Mouse (Mus musculus) forebrain, embryonic 11.5 days (tissue): ENCODE results near the gene Rab35. TPM values are rescaled to one million over a fixed set of nuclear protein-coding genes. Genes with fewer than 3 reads are reported as not detected.

Experiments used
- ATAC-seq: fragments of 200-750 bp; cut with Nextera tagmentation; replicated peaks from 2 replicates; pipeline ENCODE4 v1.8.0; 2017; ENCODE audit warnings: moderate TSS enrichment; ENCODE audit not compliant: low FRiP score
- DNase-seq: peaks from one replicate; pipeline ENCODE4 v3.0.0-alpha.2; 2017; ENCODE audit warnings: low spot score
- H3K27ac ChIP-seq: fragments of 300-500 bp; sonication (generic); 2 replicates; pipeline ENCODE4 v1.5.1; 2014; ENCODE audit warnings: low read depth, low read length
- H3K27me3 ChIP-seq: fragments of 300-500 bp; sonication (generic); 2 replicates; pipeline ENCODE4 v1.6.1; 2014; ENCODE audit warnings: mild to moderate bottlenecking, low read length, mixed read lengths; ENCODE audit not compliant: control insufficient read depth, insufficient read depth
- H3K36me3 ChIP-seq: fragments of 300-500 bp; sonication (generic); 2 replicates; pipeline ENCODE4 v1.6.1; 2014; ENCODE audit warnings: mild to moderate bottlenecking, low read length, moderate library complexity, mixed read lengths; ENCODE audit not compliant: control insufficient read depth, insufficient read depth
- H3K4me1 ChIP-seq: fragments of 300-500 bp; sonication (generic); replicated peaks from 2 replicates; pipeline ENCODE4 v1.6.1; 2014; ENCODE audit warnings: low read length, mixed read lengths; ENCODE audit not compliant: control insufficient read depth, insufficient read depth
- H3K4me2 ChIP-seq: fragments of 300-500 bp; sonication (generic); 2 replicates; pipeline ENCODE4 v1.6.1; 2014; ENCODE audit warnings: low read depth, mild to moderate bottlenecking, low read length, moderate library complexity, mixed read lengths; ENCODE audit not compliant: severe bottlenecking
- H3K4me3 ChIP-seq: fragments of 300-500 bp; sonication (generic); 2 replicates; pipeline ENCODE4 v1.5.1; 2014; ENCODE audit warnings: low read depth, low read length
- H3K9ac ChIP-seq: fragments of 300-500 bp; sonication (generic); 2 replicates; pipeline ENCODE4 v1.6.1; 2014; ENCODE audit warnings: low read length
- H3K9me3 ChIP-seq: fragments of 300-500 bp; sonication (generic); 2 replicates; pipeline ENCODE4 v1.6.1; 2016; ENCODE audit warnings: low read length, mixed read lengths; ENCODE audit not compliant: control insufficient read depth
- WGBS: fragments of 180-500 bp; shearing (Covaris S2); extraction: QIAGEN DNeasy Blood & Tissue Kit; methylation state at CpG from one replicate; pipeline ENCODE4 v1.1.7; 2014; 5-methylcytosine and 5-hydroxymethylcytosine counted together
- microRNA-seq: library from miRNA; unstranded; fragments of <30 nt; microRNA quantifications from one replicate; pipeline ENCODE4, GENCODE M21; 2016; ENCODE audit not compliant: insufficient number of aligned reads
- polyA plus RNA-seq: library from polyadenylated mRNA; unstranded; fragments of >200 nt; fragmentation: Nextera tagmentation; extraction: Ambion mirVana; gene quantifications from 2 replicates; pipeline ENCODE4 v1.2.1, GENCODE M21; 2014

Gene Rab35
- polyA plus RNA-seq, 1 experiment from 2014 or later = 18.1 TPM

DNA sequence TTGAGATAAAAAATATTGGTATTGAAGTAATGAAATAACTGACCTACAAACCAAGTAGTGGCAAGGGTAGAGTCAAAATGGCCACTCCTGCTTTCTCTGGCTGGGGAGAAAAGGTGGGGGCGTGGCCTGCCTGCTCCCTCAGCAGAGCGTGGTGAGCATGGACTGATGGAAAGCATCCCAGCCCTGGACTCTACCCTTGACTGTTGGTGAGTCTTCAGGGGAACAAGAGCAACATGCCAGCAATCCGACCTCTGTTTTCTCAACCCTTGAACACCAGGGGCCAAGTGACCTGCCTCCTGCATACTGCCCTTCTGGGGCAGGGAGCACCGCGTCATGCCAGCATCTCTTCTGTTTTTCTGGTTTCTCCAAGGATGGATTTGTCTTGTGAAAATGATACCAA, 65.1 kb downstream of the Rab35 start:
- H3K4me1 ChIP-seq = no peaks in the 10 kb centered on the region
- no peaks in the 10 kb centered on the region for H3K9me3 ChIP-seq
- no peak overlapping the region for H3K4me2 ChIP-seq
- no peaks in the 10 kb centered on the region for H3K36me3 ChIP-seq
- H3K27me3 ChIP-seq = no peaks in the 10 kb centered on the region
- WGBS = 80% methylated on average over 5 of the region's 5 CpGs
- DNase-seq = no peak
- no peak overlapping the region for H3K9ac ChIP-seq
- no peak overlapping the region for H3K27ac ChIP-seq
- no peak for ATAC-seq
- H3K4me3 ChIP-seq = no peak overlapping the region

Small RNA genes lying within 50 kb of the gene (microRNA-seq; reads per million reads assigned to microRNA genes)
- gene Mir7030 = not detected

Other genes starting within 250 kb of the Rab35 start
- 202 and 219 TPM in 2 replicates for gene Msi1, start 202.3 kb upstream of the Rab35 start, polyA plus RNA-seq
- gene Pla2g1b, start 165.6 kb upstream of the Rab35 start, polyA plus RNA-seq = not detected in 2 replicates
- 20.6 and 22.0 TPM in 2 replicates for gene Sirt4, start 147.2 kb upstream of the Rab35 start, polyA plus RNA-seq
- 11.9 and 12.3 TPM in 2 replicates for gene Pxn, start 125.2 kb upstream of the Rab35 start, polyA plus RNA-seq
- gene Rplp0, start 72.4 kb upstream of the Rab35 start, polyA plus RNA-seq = 1,156 and 1,197 TPM in 2 replicates
- gene Gcn1l1, start 66.7 kb upstream of the Rab35 start, polyA plus RNA-seq = 54.8 and 62.4 TPM in 2 replicates
- gene Bicdl1, start 99.7 kb downstream of the Rab35 start, polyA plus RNA-seq = 11.1 and 13.2 TPM in 2 replicates
- 44.9 and 48.9 TPM in 2 replicates for gene Cit, start 213.4 kb downstream of the Rab35 start, polyA plus RNA-seq